Mouse (Mus musculus) gonadal fat pad, adult 2 months (tissue): ENCODE data around the gene Pou2f2. TPM values are rescaled to one million over a fixed set of nuclear protein-coding genes. Genes with fewer than 3 reads are reported as not detected.

Experiments
- DNase-seq: peaks from one replicate; pipeline ENCODE4 v3.0.0-alpha.2; 2012; ENCODE audit warnings: low read depth
- polyA plus RNA-seq: library from polyadenylated mRNA; depleted of rRNA; stranded (reverse); fragments of >200 nt; gene quantifications from 2 replicates; pipeline ENCODE4 v1.2.3, GENCODE M21; 2012

Gene Pou2f2
- polyA plus RNA-seq, 1 experiment = 1.1 TPM

- DNase-seq = no peak
Observed at GRCm38 (mm10) chr7:25195148-25195547, 15.6 kb upstream of the Pou2f2 start.

DNA sequence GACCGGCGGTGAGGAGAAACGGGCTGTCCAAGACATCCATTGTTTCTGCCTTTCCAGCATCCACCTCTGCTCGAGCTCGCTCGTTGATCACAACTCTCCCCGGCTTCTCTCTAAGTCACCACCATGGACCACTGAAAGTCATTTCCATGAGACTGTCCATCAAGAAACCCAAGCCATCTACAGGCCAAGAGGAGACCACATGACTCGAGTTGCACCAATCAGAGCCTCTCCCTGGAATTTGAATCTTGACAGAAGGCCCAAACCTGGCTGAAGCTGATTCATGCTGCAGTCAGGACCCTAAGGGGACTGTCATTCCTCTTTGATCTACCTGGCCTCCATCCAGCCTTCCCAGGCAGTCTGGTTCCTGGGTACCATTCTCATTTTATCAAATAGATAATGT, 12.6 kb upstream of the Pou2f2 start:
- no peak for DNase-seq

- DNase-seq = no peak
Observed at GRCm38 (mm10) chr7:25190806-25191205, 11.3 kb upstream of the Pou2f2 start.

DNA sequence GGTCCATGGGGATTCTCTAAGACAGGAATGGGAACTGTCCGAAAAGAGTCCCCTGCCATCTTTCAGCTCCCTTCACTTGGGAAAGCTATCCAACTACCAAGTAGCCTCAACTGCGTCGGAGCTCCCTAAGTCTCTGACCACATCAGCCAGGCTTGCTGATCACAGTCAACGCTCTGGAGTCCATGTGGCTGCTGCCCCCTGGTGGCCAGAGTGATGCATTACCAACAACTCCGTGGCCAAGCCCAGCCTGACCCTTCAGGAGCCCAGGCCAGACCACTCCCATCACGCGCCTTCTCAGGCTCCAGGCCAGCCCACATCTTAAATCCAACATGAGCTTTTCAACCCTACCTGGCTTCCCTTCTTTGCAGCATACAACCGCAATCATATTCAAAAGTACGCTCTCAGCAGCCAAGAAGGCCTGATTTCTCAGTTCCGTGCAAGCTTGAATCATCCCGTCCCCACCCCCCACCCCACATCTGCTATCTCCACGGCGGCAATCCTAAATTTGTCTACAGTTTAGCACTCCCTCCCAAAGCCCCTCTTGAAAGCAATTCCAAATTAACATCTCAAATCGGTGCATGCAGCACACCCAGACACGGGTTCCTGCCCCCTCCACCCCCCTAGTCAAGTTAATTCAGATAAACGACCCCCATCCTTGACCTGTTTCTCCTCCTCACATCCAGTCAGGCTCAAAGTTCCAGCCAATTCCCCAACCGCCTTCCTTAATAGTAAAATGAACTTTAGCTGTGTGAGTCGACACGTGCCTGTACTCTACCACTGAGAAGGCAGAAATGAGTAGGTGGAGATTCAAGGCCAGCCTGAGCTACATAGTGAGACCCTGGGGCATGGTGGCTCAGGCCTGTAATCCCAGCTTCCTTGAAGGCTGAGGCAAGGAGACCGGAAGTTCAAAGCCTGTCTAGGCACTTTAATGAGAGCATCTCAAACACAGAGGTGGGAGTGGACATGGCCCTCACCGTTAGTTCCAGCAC, 8.4 kb upstream of the Pou2f2 start:
- DNase-seq = no peak

DNA sequence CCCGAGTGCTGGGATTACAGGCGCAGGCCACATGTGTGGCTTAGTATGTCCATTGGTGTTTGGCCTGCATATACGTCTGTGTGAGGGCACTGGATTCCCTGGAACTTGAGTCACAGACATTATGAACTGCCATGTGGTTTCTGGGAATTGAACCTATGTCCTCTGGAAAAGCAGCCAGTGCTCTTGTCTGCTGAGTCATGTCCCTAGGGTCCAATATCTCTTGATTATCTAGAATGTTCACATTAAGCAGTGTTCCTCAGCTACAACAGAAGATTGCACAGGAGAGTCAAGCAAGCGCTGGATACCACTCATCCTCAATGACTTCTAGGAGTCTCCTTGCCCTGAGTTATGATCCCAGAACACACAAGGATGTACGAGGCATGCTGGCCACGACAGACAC, 4.6 kb upstream of the Pou2f2 start:
- DNase-seq = no peak

DNA sequence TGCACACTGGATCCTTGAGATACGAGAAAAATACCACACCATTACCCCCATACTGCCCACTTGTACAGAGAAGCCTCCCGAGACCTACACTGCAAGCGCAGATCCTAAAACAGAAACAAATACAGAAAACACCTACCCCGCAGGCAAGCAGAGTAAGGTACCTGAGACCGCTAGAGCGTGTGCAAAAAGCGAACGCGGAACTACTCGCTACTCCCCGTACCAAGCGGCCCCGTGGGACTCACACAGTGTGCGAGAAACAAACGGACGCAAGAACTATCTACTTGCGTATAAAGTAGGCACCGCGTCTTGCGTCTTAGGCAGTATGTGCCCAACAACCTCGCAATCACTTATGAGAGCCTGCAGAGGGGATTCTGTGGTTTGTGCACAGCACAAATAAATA, 2.3 kb upstream of the Pou2f2 start:
- no peak for DNase-seq

GRCm38 (mm10) chr7:25181331-25181790, 1.8 kb upstream of the Pou2f2 start:
- no peak for DNase-seq

- no peak for DNase-seq
Observed at GRCm38 (mm10) chr7:25180512-25180911, 986 bp upstream of the Pou2f2 start.

- DNase-seq = no peak
Observed at GRCm38 (mm10) chr7:25178787-25179605, 530 bp downstream of the Pou2f2 start.

- DNase-seq = no peak
Observed at GRCm38 (mm10) chr7:25178317-25178716, 1.2 kb downstream of the Pou2f2 start.

DNA sequence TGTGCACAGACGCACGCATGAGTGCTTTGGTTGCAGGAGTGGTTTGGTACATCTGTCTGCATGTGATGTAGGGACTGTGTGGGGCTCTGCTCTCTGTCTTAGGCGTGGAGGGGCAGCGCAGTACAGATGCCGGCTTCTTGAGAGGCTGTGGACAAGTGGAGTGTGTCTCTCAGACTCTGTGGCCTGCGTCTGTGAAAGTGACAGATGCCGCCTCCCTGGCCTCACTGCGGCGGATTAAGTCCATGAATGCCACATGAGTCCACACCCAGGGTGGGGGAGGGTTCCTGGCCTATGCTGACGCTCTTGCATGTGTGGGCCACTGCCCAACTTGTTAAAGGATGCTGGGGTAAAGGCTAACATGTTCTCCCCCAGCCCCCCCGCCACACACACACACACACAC, 5.2 kb downstream of the Pou2f2 start:
- DNase-seq = no peak

GRCm38 (mm10) chr7:25172669-25173068, 6.9 kb downstream of the Pou2f2 start:
- no peak for DNase-seq

GRCm38 (mm10) chr7:25170583-25170982, 8.9 kb downstream of the Pou2f2 start:
- no peak for DNase-seq

DNA sequence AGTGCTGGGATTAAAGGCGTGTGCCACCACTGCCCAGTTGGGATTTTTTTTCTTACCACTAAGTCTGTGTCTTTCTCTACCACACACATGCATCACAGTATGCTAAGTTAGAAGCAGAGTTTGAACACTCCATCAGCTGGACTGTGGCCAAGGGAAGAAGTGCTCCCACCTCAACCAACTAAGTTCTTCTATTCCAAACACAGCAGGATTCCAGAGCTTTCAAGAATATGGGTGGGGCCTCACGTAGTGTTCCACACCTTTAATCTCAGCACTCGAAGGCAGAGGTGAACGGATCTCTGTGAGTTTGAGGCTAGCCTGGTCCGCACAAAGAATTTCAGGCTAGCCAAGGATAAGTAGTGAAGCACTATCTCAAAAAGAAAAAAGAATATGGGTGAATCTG, 13.4 kb downstream of the Pou2f2 start:
- no peak for DNase-seq

GRCm38 (mm10) chr7:25156158-25156648, 23.3 kb downstream of the Pou2f2 start:
- no peak for DNase-seq

- no peak for DNase-seq
Observed at GRCm38 (mm10) chr7:25155469-25156157, 23.9 kb downstream of the Pou2f2 start.

DNA sequence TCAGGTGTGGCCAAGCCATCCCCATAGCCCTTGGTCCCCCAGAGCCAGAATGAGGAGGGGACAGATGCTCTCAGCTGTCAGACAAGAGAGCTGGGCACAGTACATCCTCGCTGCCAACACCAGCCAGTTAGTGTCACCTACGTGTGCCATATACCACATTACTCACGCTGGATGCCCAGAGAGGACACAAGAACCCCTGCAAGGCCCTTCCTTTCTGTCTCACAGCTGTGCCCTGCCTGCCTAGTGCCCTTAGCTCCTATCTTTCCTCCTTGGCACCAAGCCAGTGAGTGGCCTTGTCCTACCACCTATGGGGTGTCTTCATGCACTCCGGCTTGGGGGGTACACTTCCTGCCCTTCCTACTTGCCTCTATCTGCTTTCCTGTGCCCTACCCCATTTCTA, 24.9 kb downstream of the Pou2f2 start:
- DNase-seq = no peak

DNA sequence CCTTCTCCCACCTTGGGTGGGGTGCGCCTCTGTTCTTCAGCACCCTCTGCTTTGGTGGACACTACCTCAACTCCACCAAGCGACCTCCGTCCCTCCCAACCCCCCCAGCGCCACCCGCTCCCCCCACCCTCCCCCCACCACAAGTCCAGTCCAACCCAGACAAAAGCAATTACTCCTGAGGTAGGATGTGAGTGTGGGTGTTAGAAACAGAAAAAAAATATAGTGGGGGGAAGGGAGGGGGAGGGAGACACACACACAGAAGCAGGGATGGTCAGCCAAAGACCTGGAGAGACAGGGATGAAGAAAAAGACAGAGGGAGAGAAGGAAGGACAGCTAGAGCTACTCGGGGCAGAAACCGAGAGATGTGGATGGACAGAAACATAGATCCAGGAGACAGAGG, 25.7 kb downstream of the Pou2f2 start:
- no peak for DNase-seq

DNA sequence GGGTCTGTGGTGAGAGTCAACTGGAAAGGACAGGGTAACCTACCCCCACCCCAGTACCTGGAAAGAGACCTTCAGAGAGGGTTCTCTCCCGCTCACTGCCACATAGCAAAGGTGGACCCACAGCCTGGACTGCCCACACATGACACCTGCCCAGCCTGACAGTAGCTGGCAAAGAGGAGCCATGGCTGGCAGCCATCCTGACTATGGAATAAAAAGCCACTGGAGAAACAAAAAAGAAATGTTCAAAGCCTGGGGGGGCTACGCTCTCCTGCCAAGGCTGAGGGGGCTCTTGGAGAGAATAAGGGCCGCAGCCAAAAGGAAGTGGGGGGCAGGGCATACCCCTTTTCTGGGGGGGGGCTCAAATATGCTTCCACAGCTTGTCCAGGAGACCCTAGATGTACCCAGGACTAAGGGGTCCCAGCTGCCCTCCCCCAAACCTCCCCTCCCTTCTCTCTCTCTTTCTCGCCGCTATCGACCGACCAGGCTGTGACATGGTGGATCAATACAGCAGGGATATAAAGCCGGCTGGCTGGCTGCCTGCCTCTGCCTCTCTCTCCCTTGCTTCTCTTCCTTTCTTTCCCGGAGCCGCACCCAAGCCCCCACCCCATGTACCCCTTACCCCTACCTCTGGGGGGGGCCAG, 27.5 kb downstream of the Pou2f2 start:
- no peak for DNase-seq

GRCm38 (mm10) chr7:25151009-25151408, 28.5 kb downstream of the Pou2f2 start:
- no peak for DNase-seq

- no peak for DNase-seq
Observed at GRCm38 (mm10) chr7:25150151-25150663, 29.3 kb downstream of the Pou2f2 start.
